Mouse (Mus musculus): Measurements from ENCODE around the gene Rnase10. TPM values are rescaled to one million over a fixed set of nuclear protein-coding genes. Genes with fewer than 3 reads are reported as not detected.

Gene Rnase10
- polyA plus RNA-seq (2015; fragmentation: Nextera tagmentation; extraction: Ambion mirVana), result 0.37 and 0.39 TPM in 2 replicates

GRCm38 (mm10) chr14:51007152-51007801 is at the start of gene Rnase10:
Gene Rnase10 (plus strand): TSS chr14:51007751.

GRCm38 (mm10) chr14:51041769-51042168 is 34.2 kb downstream of the Rnase10 start, which contains the start of gene Rnase9:
Gene Rnase9 (minus strand): TSS chr14:51041869.

GRCm38 (mm10) chr14:51050063-51050462 is 42.5 kb downstream of the Rnase10 start, which contains the start of gene Rnase11:
Gene Rnase11 (minus strand): TSS chr14:51050163.

GRCm38 (mm10) chr14:51057401-51057831 is 49.9 kb downstream of the Rnase10 start, which contains the start of gene Rnase12:
Gene Rnase12 (minus strand): TSS chr14:51057661.

Other genes starting within 250 kb of the Rnase10 start
- gene Ttc5, start 222.2 kb upstream of the Rnase10 start, polyA plus RNA-seq (2015; fragmentation: Nextera tagmentation; extraction: Ambion mirVana), result 26.3 and 28.4 TPM in 2 replicates
- not detected in 2 replicates for gene Ccnb1ip1, start 200.0 kb upstream of the Rnase10 start, polyA plus RNA-seq (2015; fragmentation: Nextera tagmentation; extraction: Ambion mirVana)
- gene Parp2, start 199.9 kb upstream of the Rnase10 start, polyA plus RNA-seq (2015; fragmentation: Nextera tagmentation; extraction: Ambion mirVana), result 20.6 and 21.6 TPM in 2 replicates
- 5.2 and 5.4 TPM in 2 replicates for gene Tep1, start 137.2 kb upstream of the Rnase10 start, polyA plus RNA-seq (2015; fragmentation: Nextera tagmentation; extraction: Ambion mirVana)
- gene Klhl33, start 110.2 kb upstream of the Rnase10 start, polyA plus RNA-seq (2015; fragmentation: Nextera tagmentation; extraction: Ambion mirVana), result 1.6 TPM in 2 replicates
- gene Osgep, start 82.9 kb upstream of the Rnase10 start, polyA plus RNA-seq (2015; fragmentation: Nextera tagmentation; extraction: Ambion mirVana), result 81.2 and 83.7 TPM in 2 replicates
- gene Apex1, start 82.8 kb upstream of the Rnase10 start, polyA plus RNA-seq (2015; fragmentation: Nextera tagmentation; extraction: Ambion mirVana), result 79.6 and 92.0 TPM in 2 replicates
- 21.5 and 25.8 TPM in 2 replicates for gene Pip4p1, start 76.9 kb upstream of the Rnase10 start, polyA plus RNA-seq (2015; fragmentation: Nextera tagmentation; extraction: Ambion mirVana)
- gene Pnp, start 76.7 kb upstream of the Rnase10 start, polyA plus RNA-seq (2015; fragmentation: Nextera tagmentation; extraction: Ambion mirVana), result 16.5 and 29.1 TPM in 2 replicates
- gene Gm49342, start 63.2 kb upstream of the Rnase10 start, polyA plus RNA-seq (2015; fragmentation: Nextera tagmentation; extraction: Ambion mirVana), result not detected in 2 replicates
- gene Pnp2, start 51.8 kb upstream of the Rnase10 start, polyA plus RNA-seq (2015; fragmentation: Nextera tagmentation; extraction: Ambion mirVana), result 0.85 TPM in 1 of 2 replicates, not detected in the other
- gene Rnase9, start 34.1 kb downstream of the Rnase10 start, polyA plus RNA-seq (2015; fragmentation: Nextera tagmentation; extraction: Ambion mirVana), result not detected in 2 replicates
- not detected in 2 replicates for gene Rnase11, start 42.4 kb downstream of the Rnase10 start, polyA plus RNA-seq (2015; fragmentation: Nextera tagmentation; extraction: Ambion mirVana)
- gene Rnase12, start 49.9 kb downstream of the Rnase10 start, polyA plus RNA-seq (2015; fragmentation: Nextera tagmentation; extraction: Ambion mirVana), result 0.31 TPM in 1 of 2 replicates, not detected in the other
- not detected in 2 replicates for gene Olfr750, start 66.7 kb downstream of the Rnase10 start, polyA plus RNA-seq (2015; fragmentation: Nextera tagmentation; extraction: Ambion mirVana)
- gene Rnase4, start 83.3 kb downstream of the Rnase10 start, polyA plus RNA-seq (2015; fragmentation: Nextera tagmentation; extraction: Ambion mirVana), result 57.8 and 74.4 TPM in 2 replicates
- gene Ang, start 83.4 kb downstream of the Rnase10 start, polyA plus RNA-seq (2015; fragmentation: Nextera tagmentation; extraction: Ambion mirVana), result 8.0 and 8.7 TPM in 2 replicates
- not detected in 2 replicates for gene Eddm3b, start 106.7 kb downstream of the Rnase10 start, polyA plus RNA-seq (2015; fragmentation: Nextera tagmentation; extraction: Ambion mirVana)
- gene Rnase6, start 116.2 kb downstream of the Rnase10 start, polyA plus RNA-seq (2015; fragmentation: Nextera tagmentation; extraction: Ambion mirVana), result 0.44 and 0.60 TPM in 2 replicates
- gene Rnase1, start 139.0 kb downstream of the Rnase10 start, polyA plus RNA-seq (2015; fragmentation: Nextera tagmentation; extraction: Ambion mirVana), result 2.5 TPM in 1 of 2 replicates, not detected in the other
- not detected in 2 replicates for gene Rnase2b, start 154.5 kb downstream of the Rnase10 start, polyA plus RNA-seq (2015; fragmentation: Nextera tagmentation; extraction: Ambion mirVana)
- gene Ang2, start 191.4 kb downstream of the Rnase10 start, polyA plus RNA-seq (2015; fragmentation: Nextera tagmentation; extraction: Ambion mirVana), result not detected in 2 replicates
- gene Ear14, start 195.6 kb downstream of the Rnase10 start, polyA plus RNA-seq (2015; fragmentation: Nextera tagmentation; extraction: Ambion mirVana), result not detected in 2 replicates
- not detected in 2 replicates for gene Rnase2a, start 248.4 kb downstream of the Rnase10 start, polyA plus RNA-seq (2015; fragmentation: Nextera tagmentation; extraction: Ambion mirVana)